Mouse (Mus musculus) kidney, adult 9 months (tissue): ENCODE results near the gene Gnai3.

ENCODE experiments used
- DNase-seq: peaks from one replicate; pipeline ENCODE4 v3.0.0; 2022

Gnai3 gene

DNA sequence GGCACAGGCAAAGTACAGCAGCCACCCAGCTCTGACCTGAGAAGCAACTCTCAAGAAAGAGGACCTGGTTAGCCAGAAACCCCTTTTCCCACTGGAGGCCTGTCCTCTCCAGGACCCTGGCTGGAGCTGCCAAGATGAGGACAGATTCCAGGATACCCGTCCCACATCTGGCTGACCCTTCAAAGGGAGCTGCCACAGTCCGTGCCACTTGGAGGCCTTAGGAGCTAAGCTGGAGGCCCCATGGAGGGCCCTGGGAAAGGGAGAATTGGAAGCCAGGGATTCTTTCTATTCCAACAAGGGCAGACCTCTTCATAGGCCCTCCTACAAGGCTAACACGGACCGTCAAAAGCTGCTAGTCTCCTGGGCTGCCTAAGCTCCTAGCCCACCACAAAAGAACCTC lies 64.3 kb downstream of the Gnai3 start:
- no peak for DNase-seq

DNA sequence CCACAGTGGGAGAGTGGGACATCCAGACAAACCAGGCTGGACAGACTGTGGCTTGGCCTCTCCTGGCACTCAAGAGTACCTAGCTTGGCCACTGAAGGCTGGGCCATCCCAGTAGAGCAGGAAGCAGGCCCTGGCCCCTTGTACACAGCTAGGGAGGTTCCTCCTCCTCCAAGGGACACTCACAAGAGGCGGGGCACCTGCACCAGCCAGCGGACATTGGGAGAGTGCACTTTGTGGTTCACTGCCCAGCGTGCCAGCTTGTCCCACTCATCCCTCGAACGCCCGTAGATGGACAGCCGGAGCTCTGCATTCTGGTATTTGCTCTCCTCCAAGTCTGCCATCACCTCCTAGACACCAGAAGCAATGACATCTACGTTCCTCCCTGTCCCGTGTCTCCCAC lies 69.1 kb downstream of the Gnai3 start:
- DNase-seq, result peak; percentile 63

GRCm38 (mm10) chr3:108072983-108073569 lies 72.9 kb downstream of the Gnai3 start:
- no peak for DNase-seq

DNA sequence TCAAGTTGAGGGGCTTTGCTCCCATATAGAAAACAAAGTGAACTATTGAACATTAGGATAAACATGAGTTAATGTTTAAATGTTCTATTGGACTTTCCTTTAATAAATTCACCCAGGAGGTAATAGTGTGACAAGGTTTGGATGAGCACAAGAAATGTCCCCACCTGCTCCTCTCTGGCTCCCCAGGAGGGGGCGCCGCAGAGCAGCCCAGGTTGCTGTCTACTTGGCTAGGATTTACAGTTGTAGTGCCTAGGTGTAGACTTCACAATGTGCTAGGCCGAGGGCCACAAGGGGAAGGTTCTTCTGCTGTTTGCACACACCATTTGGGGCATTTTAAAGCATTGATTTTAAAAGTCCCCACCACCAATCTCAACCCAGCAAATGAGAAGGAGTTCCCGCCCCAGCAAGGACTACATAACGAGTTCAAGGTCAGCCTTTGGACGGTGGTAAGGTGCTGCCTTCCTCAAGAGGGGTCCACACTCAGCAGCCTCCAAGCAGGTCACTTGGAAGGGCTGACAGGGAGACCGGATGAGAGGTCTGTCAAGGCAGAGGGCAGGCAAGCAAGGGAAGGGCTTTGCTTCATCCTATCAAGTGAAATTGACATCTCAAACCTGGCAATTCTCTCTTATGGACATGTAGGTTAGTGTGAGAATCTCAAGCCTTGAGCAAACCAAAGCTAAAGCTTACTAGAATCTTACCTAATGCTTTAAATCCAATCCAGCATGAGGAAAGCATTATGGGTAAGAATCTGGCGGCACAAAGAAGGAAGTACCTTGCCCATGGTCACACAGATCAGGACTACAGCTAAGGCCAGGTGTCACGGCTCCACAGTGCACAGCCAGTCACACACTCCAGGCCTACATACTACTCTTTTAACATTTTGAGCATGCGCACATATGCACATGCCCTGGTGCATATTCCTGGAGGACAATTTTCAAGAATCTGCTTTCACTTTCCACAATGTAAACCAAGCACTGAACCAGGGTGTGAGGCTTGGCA lies 75.4 kb downstream of the Gnai3 start:
- peak; percentile 93 for DNase-seq

- DNase-seq, result peak; percentile 84
Observed at GRCm38 (mm10) chr3:108069231-108069870, 76.6 kb downstream of the Gnai3 start.

DNA sequence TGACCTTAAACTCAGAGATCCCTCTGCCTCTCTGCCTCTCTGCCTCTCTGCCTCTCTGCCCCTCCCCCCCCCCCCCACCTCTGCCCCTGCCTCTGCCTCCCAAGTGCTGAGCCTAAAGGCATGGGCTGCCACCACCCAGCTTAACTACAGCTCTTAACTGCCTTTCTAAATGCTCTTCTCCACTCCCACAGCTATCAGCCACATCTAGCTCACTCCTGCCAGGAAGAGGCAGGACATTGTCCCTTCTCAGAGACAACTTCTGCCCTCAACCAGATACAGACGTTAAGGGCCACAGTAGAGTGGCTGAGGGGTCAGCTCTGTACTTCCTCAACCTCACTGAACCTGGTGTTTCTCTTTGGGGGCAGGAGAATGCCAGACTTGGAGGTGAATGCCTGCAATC lies 77.1 kb downstream of the Gnai3 start:
- DNase-seq, result no peak

GRCm38 (mm10) chr3:108067370-108067934 lies 78.5 kb downstream of the Gnai3 start:
- peak; percentile 90 for DNase-seq

GRCm38 (mm10) chr3:108065551-108065950 lies 80.4 kb downstream of the Gnai3 start:
- DNase-seq, result no peak

- no peak for DNase-seq
Observed at GRCm38 (mm10) chr3:108064672-108065071, 81.3 kb downstream of the Gnai3 start.

DNA sequence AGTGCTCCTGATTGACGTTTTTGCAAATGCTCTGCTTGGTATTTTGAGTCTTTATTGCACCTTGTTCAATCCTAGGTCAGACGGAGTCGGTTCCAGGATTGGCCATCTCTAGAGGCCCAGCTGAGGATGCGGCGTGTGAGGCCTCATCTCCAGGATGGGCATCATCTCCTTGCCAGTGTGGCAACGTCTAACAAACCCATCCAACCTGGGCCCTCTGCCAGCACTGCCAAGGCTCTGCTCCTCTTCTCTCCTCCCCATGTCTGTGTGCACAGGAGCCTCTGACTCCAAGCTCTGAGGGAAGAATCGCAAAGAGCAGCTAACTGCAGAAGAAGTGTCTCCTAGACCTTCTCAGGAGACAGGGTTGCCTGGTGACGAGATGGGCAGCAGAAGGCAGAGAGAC lies 83.3 kb downstream of the Gnai3 start:
- DNase-seq, result no peak

GRCm38 (mm10) chr3:108061420-108061819 lies 84.5 kb downstream of the Gnai3 start:
- peak; percentile 77 for DNase-seq
